Mouse (Mus musculus) mouse trophoblast stem cell (cell line): ENCODE results near the gene Habp4.

ENCODE experiments used
- in situ Hi-C, 2 experiments: fragments of 300-500 bp; cut with MseI, MboI; formaldehyde crosslinking; loops; 2 replicates in 1 of 2; 3 replicates in 1 of 2; pipeline ENCODE4 v1.15.1; 2025

Habp4 gene

DNA sequence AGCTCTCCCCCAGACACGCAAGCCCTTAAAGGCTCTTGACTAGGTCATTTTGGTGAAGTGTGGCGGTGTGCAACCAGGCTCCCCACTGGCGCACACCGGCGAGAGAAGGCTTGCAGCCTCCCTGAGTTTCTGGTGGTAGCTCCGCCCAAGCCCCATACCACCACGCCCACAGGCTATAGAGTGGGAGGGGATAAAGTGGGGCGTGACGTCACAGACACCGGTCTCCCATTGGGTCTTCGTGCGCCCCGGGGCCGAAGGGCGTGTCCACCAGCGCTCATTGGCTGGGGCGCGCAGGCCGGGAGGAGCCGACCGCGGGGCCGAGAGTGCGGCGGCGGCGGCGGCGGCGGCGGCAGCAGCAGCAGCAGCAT is at the start of gene Habp4:
Gene Habp4 (plus strand): TSS at position 277 of the 368 bp plus-strand sequence.
- in situ Hi-C loops: no loop called here

DNA sequence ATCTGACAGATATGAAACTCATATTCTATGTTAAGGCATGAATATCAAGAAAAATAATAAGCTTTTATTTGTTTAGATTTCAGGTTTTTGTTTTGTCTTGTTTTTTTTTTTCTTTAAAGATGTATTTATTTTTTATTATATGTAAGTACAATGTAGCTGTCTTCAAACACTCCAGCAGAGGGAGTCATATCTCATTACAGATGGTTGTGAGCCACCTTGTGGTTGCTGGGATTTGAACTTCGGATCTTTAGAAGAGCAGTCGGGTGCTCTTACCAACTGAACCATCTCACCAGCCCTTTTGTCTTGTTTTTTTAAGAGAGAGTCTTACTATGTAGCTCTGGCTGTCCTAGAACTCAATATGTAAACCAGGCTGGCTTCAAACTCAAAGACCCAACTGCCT is 44.2 kb upstream of the Habp4 start:
- in situ Hi-C loops: no loop called here

DNA sequence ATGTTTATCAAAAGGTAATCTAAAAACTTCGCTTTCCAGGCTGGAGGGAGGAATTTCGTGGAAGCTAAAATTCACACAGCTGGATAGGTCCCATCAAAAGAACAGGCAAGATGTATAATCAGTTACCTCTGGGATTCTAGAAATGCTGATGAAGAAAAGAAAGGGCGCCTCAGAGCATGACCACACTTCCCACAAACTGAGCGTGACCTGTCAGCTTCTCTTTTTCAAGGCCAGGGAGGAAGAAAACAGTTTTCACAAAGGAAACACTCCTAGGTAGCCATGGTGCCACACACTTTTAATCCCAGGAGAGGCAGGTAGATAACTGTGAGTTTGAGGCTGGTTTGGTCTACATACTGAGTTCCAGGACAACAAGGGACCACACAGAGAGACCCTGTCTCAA is 40.9 kb upstream of the Habp4 start:
- in situ Hi-C loops: no loop called here

DNA sequence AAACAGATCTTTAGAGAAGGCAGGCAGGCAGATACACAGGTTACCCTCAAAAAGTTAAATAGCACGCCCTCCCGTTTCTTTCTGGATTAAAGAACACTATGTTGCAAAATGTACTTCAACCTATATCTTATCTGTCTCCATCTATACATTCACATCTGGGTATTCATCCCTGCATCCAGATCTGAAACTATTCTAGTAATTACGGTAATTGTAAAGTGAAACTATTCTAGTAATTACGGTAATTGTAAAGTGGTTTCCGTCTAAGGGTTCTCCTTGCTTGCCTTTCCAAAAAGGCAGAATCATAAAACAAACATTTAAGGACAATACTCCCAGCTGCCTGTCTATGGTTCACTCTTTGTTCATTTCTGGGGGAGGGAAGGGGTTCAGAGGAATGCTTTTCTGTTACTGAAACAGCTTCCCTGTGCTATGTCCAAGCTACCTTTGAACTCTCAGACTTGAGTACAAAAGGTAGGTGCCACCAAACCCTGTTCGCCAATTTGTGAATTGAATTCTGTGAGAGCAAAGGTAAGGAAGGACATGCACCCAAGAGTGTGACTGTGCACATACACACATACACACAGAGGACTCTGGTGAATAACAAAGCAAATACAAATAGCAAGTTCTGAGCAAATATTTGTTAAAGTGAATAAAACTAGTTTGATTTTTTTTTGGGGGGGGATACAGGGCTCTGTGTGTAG is 38.0 kb upstream of the Habp4 start:
- in situ Hi-C loops: no loop called here

DNA sequence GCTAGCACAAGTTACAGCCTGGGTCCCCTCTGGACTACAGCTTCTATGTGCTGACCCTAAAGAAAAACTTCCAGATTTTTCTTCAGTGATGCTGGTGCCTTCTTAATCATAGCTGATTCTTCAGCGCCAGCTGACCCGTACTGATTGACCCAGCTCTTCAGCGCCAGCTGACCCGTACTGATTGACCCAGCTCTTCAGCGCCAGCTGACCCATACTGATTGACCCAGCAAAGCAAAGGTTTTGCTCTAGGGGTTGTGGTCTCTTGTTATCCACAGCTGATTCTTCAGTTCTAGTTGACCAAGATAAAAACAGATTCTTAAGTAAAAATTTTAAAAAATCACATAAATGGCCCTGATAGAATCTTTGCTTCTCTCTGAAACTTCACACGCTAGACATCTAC is 36.7 kb upstream of the Habp4 start:
- in situ Hi-C loops: no loop called here

DNA sequence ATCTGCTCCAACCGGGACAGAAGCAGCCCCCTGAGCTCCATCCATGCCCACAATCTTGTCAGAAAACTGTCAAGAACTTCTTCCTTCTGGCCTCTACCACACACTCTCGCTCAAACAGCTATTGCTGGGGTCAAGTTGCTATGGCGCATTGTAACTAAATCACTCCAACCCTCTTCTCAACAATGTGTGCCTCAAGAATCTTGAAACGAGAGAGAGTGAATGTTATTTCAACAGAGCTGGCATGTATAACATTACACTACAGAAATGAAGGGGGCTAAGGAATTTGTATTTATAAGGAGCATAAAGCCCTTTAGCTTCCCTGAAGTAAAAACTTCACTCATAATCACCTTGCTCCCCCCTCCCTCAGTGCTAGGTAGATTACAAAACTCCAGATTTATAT is 35.3 kb upstream of the Habp4 start:
- in situ Hi-C loops: no loop called here

DNA sequence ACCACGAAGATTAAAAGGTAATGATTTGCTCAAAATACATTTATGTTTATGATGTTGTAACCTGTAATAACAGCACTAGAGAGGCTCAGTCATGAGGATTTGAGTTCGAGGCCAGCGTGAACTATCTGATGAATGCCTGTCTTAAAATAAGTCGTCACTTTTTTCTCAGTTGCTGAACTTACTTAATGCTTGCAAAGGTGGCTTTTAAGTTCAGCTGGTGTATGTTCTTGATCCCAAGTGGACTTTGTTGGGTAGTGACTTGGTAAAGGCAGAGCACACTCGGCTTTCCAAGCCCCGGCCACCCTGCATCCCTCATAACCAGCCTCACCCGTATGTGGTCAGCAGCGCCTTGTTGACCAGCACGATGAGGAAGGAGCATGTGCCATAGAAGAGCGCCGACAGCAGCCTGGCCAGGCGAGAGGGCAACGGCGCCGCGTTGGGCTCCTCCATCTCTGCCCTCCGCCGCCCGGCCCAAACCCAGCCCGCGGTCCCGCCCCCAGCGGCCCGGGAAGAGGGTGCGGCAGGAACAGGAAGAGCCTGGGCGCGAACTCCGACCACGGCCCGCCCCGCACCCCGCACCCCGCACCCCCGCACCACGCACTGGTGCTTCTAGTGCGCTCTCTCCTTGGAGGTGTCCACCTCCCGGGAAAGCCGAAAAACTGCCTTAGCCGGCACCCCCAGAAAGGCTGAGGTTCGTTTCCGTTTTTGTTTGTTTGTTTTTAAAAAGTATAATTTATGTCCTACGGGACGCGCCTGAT is 32.6 kb upstream of the Habp4 start, which contains the start of gene Slc35d2:
Gene Slc35d2 (minus strand): TSS at position 511 of the 758 bp plus-strand sequence.
- in situ Hi-C loops: no loop called here

DNA sequence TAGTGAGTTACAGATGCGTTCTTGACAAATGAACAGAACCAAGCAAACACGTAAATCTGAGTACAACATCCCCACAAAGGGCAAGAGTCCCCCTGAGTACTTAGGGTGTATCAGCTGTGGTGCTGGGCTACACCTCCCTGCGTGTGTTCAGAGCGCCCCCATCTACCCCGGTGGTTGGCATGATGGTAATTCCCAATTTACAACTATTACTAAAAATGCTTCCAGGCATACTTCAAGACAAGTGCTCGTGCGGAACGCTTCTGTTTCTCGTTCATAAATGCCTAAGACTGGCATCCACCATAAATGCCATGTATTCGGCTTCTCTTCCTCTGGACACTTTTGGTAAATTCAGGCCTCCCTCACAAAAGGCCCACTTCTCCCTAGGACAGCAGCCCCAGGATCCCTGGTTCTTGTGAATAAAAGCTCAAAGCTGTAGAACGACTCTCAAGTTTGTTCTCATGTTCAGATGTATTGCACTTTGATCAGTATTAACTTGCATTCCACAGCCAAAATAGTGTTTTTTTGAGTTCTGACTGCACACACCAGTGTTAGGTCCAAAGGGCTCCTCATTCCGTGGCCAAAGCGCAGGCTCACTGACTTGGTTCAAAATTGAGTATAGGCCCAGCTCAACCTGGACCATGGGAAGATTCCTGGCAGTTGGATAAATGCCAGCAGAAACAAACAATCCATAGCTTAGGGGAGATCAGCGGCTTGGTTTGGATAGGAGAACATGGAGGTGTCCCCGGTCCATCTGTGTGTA is 31.8 kb upstream of the Habp4 start:
- in situ Hi-C loops: no loop called here

DNA sequence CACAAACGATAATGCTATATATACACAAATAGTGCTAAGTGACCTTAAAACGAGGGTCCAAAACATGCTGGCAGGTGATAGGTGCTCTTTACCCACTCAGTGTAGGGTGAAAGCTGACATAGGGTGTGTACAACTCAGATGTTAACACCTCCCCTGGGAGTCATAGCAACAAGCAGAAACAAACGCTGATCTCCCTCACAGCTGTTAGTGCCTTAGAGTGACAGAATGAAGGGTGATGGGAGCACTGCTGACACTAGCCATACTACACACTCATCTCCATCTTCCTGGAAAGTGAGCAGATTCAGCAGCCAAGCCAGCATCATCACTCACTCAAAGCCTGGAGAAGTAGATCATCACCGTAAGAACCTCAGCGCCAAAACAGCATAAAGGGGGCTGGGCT is 11.5 kb upstream of the Habp4 start:
- in situ Hi-C loops: no loop called here

DNA sequence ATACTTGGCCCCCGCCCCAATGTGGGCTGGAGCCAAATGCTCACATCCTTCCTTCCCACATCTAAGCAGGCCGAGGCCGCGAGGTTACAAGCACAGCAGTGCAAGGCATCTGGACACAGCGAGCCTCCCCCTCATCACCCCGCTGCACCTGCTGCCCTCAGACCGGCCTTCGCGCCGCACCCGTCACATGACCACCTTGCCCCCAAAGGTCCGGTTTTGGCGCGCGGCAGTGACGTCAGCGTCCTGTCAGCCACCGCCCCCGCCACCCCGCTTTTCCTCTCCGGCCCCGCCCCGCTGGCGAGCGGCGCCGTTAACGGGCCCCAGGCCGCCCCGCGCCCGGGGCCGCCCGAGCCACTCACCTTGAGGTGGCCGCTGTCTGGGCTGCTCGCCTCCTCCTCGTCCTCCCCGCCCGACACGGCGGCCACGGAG is 9.4 kb upstream of the Habp4 start:
- in situ Hi-C loops: no loop called here

DNA sequence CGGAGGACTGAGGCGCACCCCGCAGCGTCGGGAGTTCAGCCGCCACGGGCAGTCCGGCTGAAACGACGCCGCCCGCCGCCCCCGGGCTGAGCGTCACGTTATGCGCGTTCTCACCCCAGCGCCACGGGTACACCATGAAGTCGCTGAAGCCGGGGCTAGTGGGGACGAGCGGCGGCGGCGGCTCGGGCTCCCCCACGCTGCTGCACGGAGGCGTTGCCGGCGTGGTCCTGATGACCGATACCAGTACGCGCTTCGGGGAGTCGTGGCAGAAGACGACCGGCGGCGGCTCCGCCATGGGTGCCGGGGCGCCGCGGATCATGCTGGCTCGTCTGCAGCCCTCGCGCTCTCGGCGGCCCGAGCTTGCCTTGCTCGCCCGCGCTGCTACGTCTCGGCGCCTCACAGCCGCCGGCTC is 8.9 kb upstream of the Habp4 start:
- in situ Hi-C loops: no loop called here

DNA sequence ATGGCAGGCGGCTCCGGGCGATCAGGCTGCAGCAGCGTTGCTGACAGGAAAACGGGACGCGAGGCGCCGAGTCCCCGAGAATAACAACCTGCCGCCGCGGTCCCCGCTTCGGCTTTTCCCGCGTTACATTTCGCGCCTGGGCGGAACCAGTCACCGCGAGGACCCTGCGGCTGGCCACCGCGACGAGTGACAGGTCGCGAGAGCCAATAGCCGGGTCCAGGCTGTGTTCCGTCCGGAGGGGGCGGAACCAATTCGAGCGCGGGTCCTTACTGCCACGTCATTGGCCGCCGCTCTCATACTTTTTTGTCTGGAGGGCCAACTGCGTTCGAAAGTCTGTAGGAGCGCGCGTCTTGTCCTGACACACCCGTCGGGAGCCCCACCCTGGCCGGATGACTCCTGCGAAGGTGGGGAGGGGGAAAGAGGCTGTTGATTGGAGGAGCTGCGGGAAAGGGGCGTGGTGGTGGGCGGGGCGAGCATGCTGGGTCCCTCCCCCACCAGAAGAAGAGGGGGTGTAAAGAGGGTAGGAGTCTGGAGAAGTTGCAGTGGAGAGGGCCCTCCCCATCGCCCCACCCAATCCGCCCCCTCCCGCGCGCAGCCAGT is 8.4 kb upstream of the Habp4 start, which contains the start of gene Zfp367:
Gene Zfp367 (minus strand): TSS at position 120 of the 600 bp plus-strand sequence.
- in situ Hi-C loops: no loop called here

DNA sequence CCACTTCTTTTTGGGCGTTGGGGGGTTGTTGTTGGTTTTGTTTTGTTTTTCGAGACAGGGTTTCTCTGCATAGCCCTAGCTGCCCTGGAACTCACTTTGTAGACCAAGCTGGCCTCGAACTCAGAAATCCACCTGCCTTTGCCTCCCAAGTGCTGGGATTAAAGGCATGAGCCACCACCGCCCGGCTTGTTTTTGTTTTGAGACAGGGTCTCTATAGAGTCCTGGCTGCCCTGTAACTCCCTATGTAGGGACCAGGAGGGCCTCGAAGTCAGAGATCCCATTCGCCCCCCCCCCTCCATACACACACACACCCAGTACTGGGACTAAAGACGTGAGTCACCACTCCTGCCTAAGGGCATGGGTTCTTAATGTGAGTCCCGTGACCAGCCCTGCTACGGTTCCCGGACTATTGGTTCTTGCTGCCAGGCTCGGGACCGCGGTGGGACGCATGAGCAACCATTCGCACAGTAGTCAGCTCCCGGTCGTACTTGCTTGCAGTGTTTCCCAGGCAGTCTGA is 7.8 kb upstream of the Habp4 start:
- in situ Hi-C loops: no loop called here

DNA sequence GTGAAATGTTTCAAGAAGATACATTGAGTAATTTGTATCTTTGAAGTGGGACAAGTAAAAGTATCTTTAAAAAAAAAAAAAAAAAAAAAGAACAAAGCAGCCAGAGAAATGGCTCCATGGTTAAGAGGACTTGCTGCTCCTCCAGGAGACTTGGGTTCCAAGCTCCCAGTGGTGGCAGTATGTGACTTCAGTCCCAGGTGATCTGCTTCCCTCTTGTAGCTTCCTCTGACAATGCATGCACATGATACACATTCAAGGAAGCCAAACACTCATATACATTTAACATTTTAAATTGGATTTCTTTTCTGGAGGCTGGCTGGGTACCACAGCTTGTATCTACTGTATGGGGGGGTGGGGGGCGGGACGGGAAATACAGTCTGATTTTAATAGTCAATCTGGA is 7.0 kb upstream of the Habp4 start:
- in situ Hi-C loops: no loop called here

DNA sequence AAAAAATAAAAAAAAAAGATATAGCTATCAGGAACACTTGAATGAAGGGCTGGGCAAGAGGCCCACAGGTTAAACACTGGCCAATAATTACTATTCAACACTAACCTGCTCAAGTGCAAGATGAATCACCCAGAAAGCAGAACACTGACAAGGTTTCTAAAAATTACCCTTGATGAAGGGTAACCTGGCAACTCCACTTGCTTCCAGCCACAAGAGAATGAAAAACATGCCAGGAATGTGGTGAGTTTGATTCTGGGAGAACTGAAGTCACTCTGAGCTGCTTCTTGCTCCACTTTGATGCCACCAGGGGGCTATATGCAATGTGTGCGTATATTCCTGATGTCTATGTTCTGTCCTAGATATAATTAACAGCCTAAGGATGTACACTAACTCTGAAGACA is 6.5 kb upstream of the Habp4 start:
- in situ Hi-C loops: no loop called here

DNA sequence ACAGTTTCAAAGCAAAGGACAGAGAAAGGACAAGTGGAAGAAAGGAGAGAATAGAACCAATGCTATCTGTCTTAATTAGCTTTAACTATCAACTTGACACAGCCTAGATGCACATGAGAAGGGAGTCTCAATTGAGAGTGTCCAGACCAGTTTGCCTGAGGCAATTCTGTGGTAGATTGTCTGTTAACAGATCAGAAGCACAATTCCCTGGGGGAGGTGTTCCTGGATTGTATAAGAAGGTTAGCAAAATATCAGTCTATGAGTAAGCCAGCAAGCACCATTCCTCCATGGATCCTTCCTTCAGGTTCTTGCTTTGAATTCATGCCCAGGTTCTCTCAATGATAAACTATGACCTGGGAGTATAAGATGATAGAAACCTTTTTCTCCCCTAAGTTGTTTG is 4.7 kb upstream of the Habp4 start:
- in situ Hi-C loops: no loop called here

DNA sequence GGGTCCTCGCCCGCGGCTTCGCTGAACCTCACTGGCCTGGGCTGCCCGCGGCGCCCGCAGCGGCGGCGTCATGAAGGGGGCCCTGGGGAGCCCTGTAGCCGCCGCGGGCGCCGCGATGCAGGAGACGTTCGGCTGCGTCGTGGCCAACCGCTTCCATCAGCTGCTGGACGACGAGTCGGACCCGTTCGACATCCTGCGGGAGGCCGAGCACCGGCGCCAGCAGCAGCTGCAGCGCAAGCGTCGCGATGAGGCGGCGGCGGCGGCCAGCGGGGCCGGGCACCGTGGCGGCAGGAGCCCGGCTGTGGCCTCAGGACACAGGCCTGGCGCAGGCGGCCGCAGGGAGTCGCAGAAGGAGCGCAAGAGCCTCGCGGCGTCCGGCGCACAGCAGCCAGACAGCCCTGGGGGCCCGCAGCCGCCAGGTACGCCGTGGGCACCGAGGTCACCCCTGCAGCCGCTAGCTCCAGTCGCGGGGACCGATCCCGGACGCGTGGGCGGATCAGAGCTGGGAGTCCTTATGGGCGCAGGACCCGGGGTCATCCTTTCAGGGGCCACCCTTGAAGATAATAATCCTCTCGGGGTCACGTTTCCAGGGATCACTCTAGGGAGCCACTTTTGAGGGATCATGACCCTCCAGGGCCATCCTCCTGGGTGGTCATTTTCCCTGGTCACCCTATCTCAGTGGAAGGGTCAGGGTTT is 440 bp downstream of the Habp4 start:
- in situ Hi-C loops: no loop called here

DNA sequence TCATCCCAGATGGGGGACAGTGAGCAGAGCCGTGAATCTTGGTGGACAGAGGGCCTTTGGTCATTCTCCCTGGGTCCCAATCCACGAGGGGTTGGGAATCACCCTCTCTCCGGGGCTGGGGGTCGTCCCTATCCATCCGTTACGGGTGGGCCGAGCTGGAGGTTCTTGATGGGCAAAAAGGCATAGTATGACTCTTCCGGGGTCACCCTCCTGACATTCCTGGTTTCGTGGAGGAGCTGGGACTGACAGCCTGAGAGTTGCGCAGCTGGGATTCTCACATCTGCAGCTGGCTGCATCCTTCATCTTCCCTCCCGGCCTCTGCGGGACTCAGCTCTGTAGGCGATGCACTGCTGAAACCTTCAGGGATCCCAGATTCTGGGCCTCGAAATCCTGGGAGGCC is 1.0 kb downstream of the Habp4 start:
- in situ Hi-C loops: no loop called here

DNA sequence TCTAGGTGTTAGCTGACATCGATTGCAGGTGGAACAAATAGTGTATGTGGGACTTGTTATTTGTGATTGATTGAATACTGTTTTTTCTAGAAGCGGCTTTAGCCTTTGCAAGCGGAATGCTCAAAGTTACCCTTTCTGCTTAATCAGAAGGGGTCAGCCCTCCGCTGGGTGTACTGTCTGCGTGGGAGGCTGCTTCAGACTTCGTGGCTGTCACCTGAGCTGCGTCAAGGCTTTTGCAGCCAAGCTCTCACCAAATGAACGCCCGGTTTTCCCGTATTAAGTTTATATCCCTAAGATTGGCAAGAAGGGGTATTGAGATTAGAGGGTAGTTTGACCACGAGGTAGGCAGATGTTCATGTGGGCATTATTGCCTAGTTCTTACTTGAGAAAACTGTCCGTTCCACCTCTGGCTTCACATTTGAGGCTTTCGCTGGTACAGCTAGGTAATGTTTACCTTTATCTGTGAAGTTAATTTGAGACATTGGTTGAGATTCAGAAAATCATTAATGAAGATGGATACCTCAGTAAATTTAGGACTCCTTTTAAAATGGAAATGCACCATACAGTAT is 1.6 kb downstream of the Habp4 start:
- in situ Hi-C loops: no loop called here

DNA sequence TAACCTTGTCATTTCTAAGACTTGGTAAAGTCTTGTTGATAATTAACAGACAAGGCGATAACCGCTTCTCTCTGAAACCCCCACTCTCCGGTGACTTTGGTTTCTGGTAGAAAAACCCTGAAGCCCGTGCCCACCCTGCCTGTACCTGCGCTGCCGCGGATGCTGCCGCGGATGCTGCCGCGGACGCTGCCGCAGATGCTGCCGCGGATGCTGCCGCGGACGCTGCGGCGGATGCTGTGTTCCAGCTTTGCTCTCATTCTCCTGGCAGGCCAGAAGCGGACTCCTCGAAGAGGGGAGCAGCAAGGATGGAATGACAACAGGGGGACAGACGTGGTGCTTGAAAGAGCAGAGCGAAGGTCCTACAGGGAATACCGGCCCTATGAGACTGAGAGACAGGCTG is 8.1 kb downstream of the Habp4 start:
- in situ Hi-C loops: no loop called here

DNA sequence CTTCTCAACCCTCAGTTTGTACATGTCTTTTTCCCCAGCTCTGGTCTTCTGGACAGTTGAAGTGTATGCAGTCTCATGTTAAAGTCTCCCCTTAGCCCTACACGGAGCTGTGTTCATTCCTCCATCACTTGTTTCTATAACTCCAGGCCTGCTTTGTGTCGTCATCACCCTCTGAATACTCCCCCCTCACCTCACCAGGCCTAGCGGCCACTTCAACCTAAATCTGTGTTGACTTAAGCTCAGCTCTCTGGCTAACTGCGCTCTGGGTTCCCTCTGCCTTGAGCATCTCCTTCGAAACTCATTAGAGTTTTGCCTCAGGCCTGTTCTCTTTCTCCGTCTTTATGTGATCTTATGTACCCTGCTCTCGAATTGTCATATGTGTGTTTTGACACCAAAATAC is 16.4 kb downstream of the Habp4 start:
- in situ Hi-C loops: no loop called here
